Mouse (Mus musculus): ENCODE results near the gene Fgf22. TPM values are rescaled to one million over a fixed set of nuclear protein-coding genes. Genes with fewer than 3 reads are reported as not detected.
A peak's percentile ranks its signal among the peaks of the same experiment; 100 is the strongest.

Fgf22 gene
- polyA plus RNA-seq, 1 experiment = not detected

- H3K27ac ChIP-seq (ENCODE audit: insufficient read depth, low read depth, low read length) = no peak overlapping the region
These were observed 11.1 kb upstream of the Fgf22 start for GRCm38 (mm10) chr10:79743650-79744365.

GRCm38 (mm10) chr10:79745411-79745810, 9.5 kb upstream of the Fgf22 start:
- peak overlapping the region; percentile 15; the same call in 1 of the 2 replicates for H3K4me3 ChIP-seq (ENCODE audit: insufficient read depth, low read depth, low read length)
- no peak overlapping the region for H3K27ac ChIP-seq (ENCODE audit: insufficient read depth, low read depth, low read length)
- H3K27me3 ChIP-seq (replicated peaks; ENCODE audit: control insufficient read depth, insufficient read depth, low read length) = no peaks in the 10 kb centered on the region
- peaks cover 10% of the 10 kb centered on the region; the same call in 1 of the 2 replicates for H3K4me1 ChIP-seq (ENCODE audit: control insufficient read depth, insufficient read depth, low read length)
- WGBS = 55% methylated on average over 3 of the region's 3 CpGs
- H3K36me3 ChIP-seq (ENCODE audit: control insufficient read depth, insufficient read depth, low read length) = peaks cover 2% of the 10 kb centered on the region; the same call in 1 of the 2 replicates
- peak; percentile 53 for DNase-seq
- no peak for TF ChIP-seq POLR2A (IDR thresholded peaks at IDR 0.05; ENCODE audit: low read depth, low read length)
- no peak for TF ChIP-seq CTCF (conservative IDR thresholded peaks at IDR 0.05; ENCODE audit: insufficient read depth, insufficient read length, low read depth, low read length)

More at GRCm38 (mm10) chr10:79743650-79744365, 11.1 kb upstream of the Fgf22 start:
- Histone ChIP-seq H3K4me1 (ENCODE audit: control insufficient read depth, insufficient read depth, low read length) (peaks cover 10% of the 10 kb centered on the region; the same call in 1 of the 2 replicates), H3K4me3 (ENCODE audit: insufficient read depth, low read depth, low read length) (no peak overlapping the region), H3K27me3 (replicated peaks; ENCODE audit: control insufficient read depth, insufficient read depth, low read length) (no peaks in the 10 kb centered on the region), H3K36me3 (ENCODE audit: control insufficient read depth, insufficient read depth, low read length) (peaks cover 4% of the 10 kb centered on the region; the same call in 1 of the 2 replicates)
- no peak for TF ChIP-seq POLR2A (IDR thresholded peaks at IDR 0.05; ENCODE audit: low read depth, low read length)
- TF ChIP-seq CTCF (conservative IDR thresholded peaks at IDR 0.05; ENCODE audit: insufficient read depth, insufficient read length, low read depth, low read length) = no peak
- WGBS = 94% methylated on average over 15 of the region's 15 CpGs
- DNase-seq = no peak

- whole genome bisulfite sequencing = 2% methylated on average over 38 of the region's 38 CpGs
- Histone ChIP-seq H3K27ac (ENCODE audit: insufficient read depth, low read depth, low read length) (peak within 1 kb of the TSS; percentile 50), H3K36me3 (ENCODE audit: control insufficient read depth, insufficient read depth, low read length) (peaks cover 2% of the 10 kb centered on the region; the same call in 1 of the 2 replicates), H3K4me1 (ENCODE audit: control insufficient read depth, insufficient read depth, low read length) (peaks cover 10% of the 10 kb centered on the region; the same call in 1 of the 2 replicates), H3K4me3 (ENCODE audit: insufficient read depth, low read depth, low read length) (peak within 1 kb of the TSS; percentile 68), H3K27me3 (replicated peaks; ENCODE audit: control insufficient read depth, insufficient read depth, low read length) (no peaks in the 10 kb centered on the region)
- peak; percentile 99 for DNase-seq
- TF ChIP-seq CTCF (conservative IDR thresholded peaks at IDR 0.05; ENCODE audit: insufficient read depth, insufficient read length, low read depth, low read length) (peak; percentile 44; the same call in 1 of the 2 replicates), POLR2A (IDR thresholded peaks at IDR 0.05; ENCODE audit: low read depth, low read length) (no peak)
These were observed 8.7 kb upstream of the Fgf22 start, which contains the start of gene Polrmt for GRCm38 (mm10) chr10:79745898-79746773. Gene Polrmt (minus strand): TSS chr10:79746581.

- WGBS = 24% methylated on average over 6 of the region's 6 CpGs
- Histone ChIP-seq H3K36me3 (ENCODE audit: control insufficient read depth, insufficient read depth, low read length) (no peaks in the 10 kb centered on the region; the same call in 1 of the 2 replicates), H3K4me1 (ENCODE audit: control insufficient read depth, insufficient read depth, low read length) (peaks cover 10% of the 10 kb centered on the region; the same call in 1 of the 2 replicates), H3K27me3 (replicated peaks; ENCODE audit: control insufficient read depth, insufficient read depth, low read length) (no peaks in the 10 kb centered on the region), H3K4me3 (ENCODE audit: insufficient read depth, low read depth, low read length) (no peak overlapping the region), H3K27ac (ENCODE audit: insufficient read depth, low read depth, low read length) (no peak overlapping the region)
- no peak for TF ChIP-seq POLR2A (IDR thresholded peaks at IDR 0.05; ENCODE audit: low read depth, low read length)
- TF ChIP-seq CTCF (conservative IDR thresholded peaks at IDR 0.05; ENCODE audit: insufficient read depth, insufficient read length, low read depth, low read length) = no peak
- DNase-seq = no peak
These were observed 8.1 kb upstream of the Fgf22 start for GRCm38 (mm10) chr10:79746774-79747151.

GRCm38 (mm10) chr10:79748496-79748895, 6.4 kb upstream of the Fgf22 start:
- WGBS = 76% methylated on average over 6 of the region's 6 CpGs

GRCm38 (mm10) chr10:79755854-79756253, 978 bp downstream of the Fgf22 start:
- no peak for TF ChIP-seq CTCF (conservative IDR thresholded peaks at IDR 0.05; ENCODE audit: insufficient read depth, insufficient read length, low read depth, low read length)
- TF ChIP-seq POLR2A (IDR thresholded peaks at IDR 0.05; ENCODE audit: low read depth, low read length) = no peak
- WGBS = 95% methylated on average over 3 of the region's 3 CpGs
- Histone ChIP-seq H3K4me1 (ENCODE audit: control insufficient read depth, insufficient read depth, low read length) (no peaks in the 10 kb centered on the region), H3K27me3 (replicated peaks; ENCODE audit: control insufficient read depth, insufficient read depth, low read length) (no peaks in the 10 kb centered on the region), H3K27ac (ENCODE audit: insufficient read depth, low read depth, low read length) (no peak overlapping the region), H3K4me3 (ENCODE audit: insufficient read depth, low read depth, low read length) (no peak overlapping the region), H3K36me3 (ENCODE audit: control insufficient read depth, insufficient read depth, low read length) (peaks cover 2% of the 10 kb centered on the region)
- DNase-seq = no peak

More at GRCm38 (mm10) chr10:79748496-79748895, 6.4 kb upstream of the Fgf22 start:
- Histone ChIP-seq H3K27me3 (replicated peaks; ENCODE audit: control insufficient read depth, insufficient read depth, low read length) (no peaks in the 10 kb centered on the region), H3K4me1 (ENCODE audit: control insufficient read depth, insufficient read depth, low read length) (peaks cover 10% of the 10 kb centered on the region; the same call in 1 of the 2 replicates), H3K4me3 (ENCODE audit: insufficient read depth, low read depth, low read length) (no peak overlapping the region), H3K36me3 (ENCODE audit: control insufficient read depth, insufficient read depth, low read length) (no peaks in the 10 kb centered on the region), H3K27ac (ENCODE audit: insufficient read depth, low read depth, low read length) (no peak overlapping the region)
- no peak for DNase-seq
- TF ChIP-seq CTCF (conservative IDR thresholded peaks at IDR 0.05; ENCODE audit: insufficient read depth, insufficient read length, low read depth, low read length) = no peak
- no peak for TF ChIP-seq POLR2A (IDR thresholded peaks at IDR 0.05; ENCODE audit: low read depth, low read length)

Data from kidney, adult 2 months (tissue).